Mouse (Mus musculus): ENCODE results near the gene Ints4. TPM values are rescaled to one million over a fixed set of nuclear protein-coding genes. Genes with fewer than 3 reads are reported as not detected.

Ints4 gene
- polyA plus RNA-seq, 1 experiment = 1.1 TPM

GRCm38 (mm10) chr7:97500555-97501209 is 19.9 kb downstream of the Ints4 start:
- Histone ChIP-seq H3K27me3 (ENCODE audit: control insufficient read depth) (no peaks in the 10 kb centered on the region), H3K4me3 (replicated peaks) (no peak overlapping the region), H3K4me1 (ENCODE audit: control insufficient read depth) (no peaks in the 10 kb centered on the region)

GRCm38 (mm10) chr7:97514786-97515185 is 34.0 kb downstream of the Ints4 start:
- Histone ChIP-seq H3K4me1 (ENCODE audit: control insufficient read depth) (no peaks in the 10 kb centered on the region), H3K9me3 (ENCODE audit: control insufficient read depth, low read length) (no peaks in the 10 kb centered on the region), H3K36me3 (ENCODE audit: control insufficient read depth) (peaks cover 81% of the 10 kb centered on the region), H3K4me3 (replicated peaks) (no peak overlapping the region), H3K27me3 (ENCODE audit: control insufficient read depth) (no peaks in the 10 kb centered on the region)
- TF ChIP-seq TAL1 (IDR thresholded peaks at IDR 0.05; ENCODE audit: low read length) = no peak
- TF ChIP-seq GATA1 (IDR thresholded peaks at IDR 0.05; ENCODE audit: low read length) = no peak

More at GRCm38 (mm10) chr7:97500555-97501209, 19.9 kb downstream of the Ints4 start:
- TF ChIP-seq GATA1 (IDR thresholded peaks at IDR 0.05; ENCODE audit: low read length) (no peak), TAL1 (IDR thresholded peaks at IDR 0.05; ENCODE audit: low read length) (no peak)
- Histone ChIP-seq H3K36me3 (ENCODE audit: control insufficient read depth) (peaks cover 33% of the 10 kb centered on the region), H3K9me3 (ENCODE audit: control insufficient read depth, low read length) (no peaks in the 10 kb centered on the region)

- peaks cover 54% of the 10 kb centered on the region for H3K36me3 ChIP-seq (ENCODE audit: control insufficient read depth)
- H3K4me1 ChIP-seq (ENCODE audit: control insufficient read depth) = no peaks in the 10 kb centered on the region
- no peak overlapping the region for H3K4me3 ChIP-seq (replicated peaks)
- no peaks in the 10 kb centered on the region for H3K9me3 ChIP-seq (ENCODE audit: control insufficient read depth, low read length)
- H3K27me3 ChIP-seq (ENCODE audit: control insufficient read depth) = no peaks in the 10 kb centered on the region
- no peak for TF ChIP-seq GATA1 (IDR thresholded peaks at IDR 0.05; ENCODE audit: low read length)
- no peak for TF ChIP-seq TAL1 (IDR thresholded peaks at IDR 0.05; ENCODE audit: low read length)
Observed at GRCm38 (mm10) chr7:97519935-97520334, 39.2 kb downstream of the Ints4 start.

GRCm38 (mm10) chr7:97535531-97535930 is 54.8 kb downstream of the Ints4 start:
- Histone ChIP-seq H3K27me3 (ENCODE audit: control insufficient read depth) (no peaks in the 10 kb centered on the region), H3K4me1 (ENCODE audit: control insufficient read depth) (no peaks in the 10 kb centered on the region), H3K4me3 (replicated peaks) (no peak overlapping the region), H3K9me3 (ENCODE audit: control insufficient read depth, low read length) (peaks cover 4% of the 10 kb centered on the region), H3K36me3 (ENCODE audit: control insufficient read depth) (peaks cover 82% of the 10 kb centered on the region)
- no peak for TF ChIP-seq TAL1 (IDR thresholded peaks at IDR 0.05; ENCODE audit: low read length)
- no peak for TF ChIP-seq GATA1 (IDR thresholded peaks at IDR 0.05; ENCODE audit: low read length)

- TF ChIP-seq GATA1 (IDR thresholded peaks at IDR 0.05; ENCODE audit: low read length) = no peak
- TF ChIP-seq TAL1 (IDR thresholded peaks at IDR 0.05; ENCODE audit: low read length) = no peak
- no peaks in the 10 kb centered on the region for H3K4me1 ChIP-seq (ENCODE audit: control insufficient read depth)
- no peaks in the 10 kb centered on the region for H3K27me3 ChIP-seq (ENCODE audit: control insufficient read depth)
- H3K9me3 ChIP-seq (ENCODE audit: control insufficient read depth, low read length) = no peaks in the 10 kb centered on the region
- H3K36me3 ChIP-seq (ENCODE audit: control insufficient read depth) = peaks cover 85% of the 10 kb centered on the region
- no peak overlapping the region for H3K4me3 ChIP-seq (replicated peaks)
Observed at GRCm38 (mm10) chr7:97536571-97536970, 55.8 kb downstream of the Ints4 start.

- TF ChIP-seq TAL1 (IDR thresholded peaks at IDR 0.05; ENCODE audit: low read length) (no peak), GATA1 (IDR thresholded peaks at IDR 0.05; ENCODE audit: low read length) (no peak)
Observed at GRCm38 (mm10) chr7:97546462-97546861, 65.7 kb downstream of the Ints4 start.

GRCm38 (mm10) chr7:97549301-97549700 is 68.5 kb downstream of the Ints4 start:
- Histone ChIP-seq H3K4me1 (ENCODE audit: control insufficient read depth) (no peaks in the 10 kb centered on the region), H3K27me3 (ENCODE audit: control insufficient read depth) (no peaks in the 10 kb centered on the region), H3K36me3 (ENCODE audit: control insufficient read depth) (no peaks in the 10 kb centered on the region), H3K4me3 (replicated peaks) (no peak overlapping the region), H3K9me3 (ENCODE audit: control insufficient read depth, low read length) (no peaks in the 10 kb centered on the region)
- no peak for TF ChIP-seq GATA1 (IDR thresholded peaks at IDR 0.05; ENCODE audit: low read length)
- no peak for TF ChIP-seq TAL1 (IDR thresholded peaks at IDR 0.05; ENCODE audit: low read length)

More at GRCm38 (mm10) chr7:97546462-97546861, 65.7 kb downstream of the Ints4 start:
- no peak overlapping the region for H3K4me3 ChIP-seq (replicated peaks)
- no peaks in the 10 kb centered on the region for H3K9me3 ChIP-seq (ENCODE audit: control insufficient read depth, low read length)
- H3K36me3 ChIP-seq (ENCODE audit: control insufficient read depth) = peaks cover 15% of the 10 kb centered on the region
- no peaks in the 10 kb centered on the region for H3K27me3 ChIP-seq (ENCODE audit: control insufficient read depth)
- H3K4me1 ChIP-seq (ENCODE audit: control insufficient read depth) = no peaks in the 10 kb centered on the region

GRCm38 (mm10) chr7:97550673-97551072 is 69.9 kb downstream of the Ints4 start:
- Histone ChIP-seq H3K4me1 (ENCODE audit: control insufficient read depth) (no peaks in the 10 kb centered on the region), H3K9me3 (ENCODE audit: control insufficient read depth, low read length) (no peaks in the 10 kb centered on the region), H3K27me3 (ENCODE audit: control insufficient read depth) (no peaks in the 10 kb centered on the region), H3K4me3 (replicated peaks) (no peak overlapping the region), H3K36me3 (ENCODE audit: control insufficient read depth) (no peaks in the 10 kb centered on the region)
- TF ChIP-seq TAL1 (IDR thresholded peaks at IDR 0.05; ENCODE audit: low read length) (no peak), GATA1 (IDR thresholded peaks at IDR 0.05; ENCODE audit: low read length) (no peak)

GRCm38 (mm10) chr7:97563576-97563975 is 82.8 kb downstream of the Ints4 start:
- Histone ChIP-seq H3K4me1 (ENCODE audit: control insufficient read depth) (no peaks in the 10 kb centered on the region), H3K36me3 (ENCODE audit: control insufficient read depth) (no peaks in the 10 kb centered on the region), H3K4me3 (replicated peaks) (no peak overlapping the region), H3K27me3 (ENCODE audit: control insufficient read depth) (no peaks in the 10 kb centered on the region), H3K9me3 (ENCODE audit: control insufficient read depth, low read length) (no peaks in the 10 kb centered on the region)
- TF ChIP-seq TAL1 (IDR thresholded peaks at IDR 0.05; ENCODE audit: low read length) = no peak
- no peak for TF ChIP-seq GATA1 (IDR thresholded peaks at IDR 0.05; ENCODE audit: low read length)

Data from erythroblast, embryonic 14.5 days (primary cell).